Mouse (Mus musculus) kidney, postnatal 0 days (tissue): ENCODE measurements at regions not wholly inside any gene's neighbourhood (a gene's known extent, or its start where the extent isn't known, plus 50 kb on each side); places are given as distances from the start of the nearest gene placed in this dataset.

ENCODE experiments used
- ATAC-seq: fragments of 200-750 bp; cut with Nextera tagmentation; replicated peaks from 2 replicates; pipeline ENCODE4 v1.8.0; 2017; ENCODE audit warnings: low read depth, moderate number of reproducible peaks, moderate TSS enrichment, moderate library complexity; ENCODE audit not compliant: low FRiP score
- DNase-seq: peaks from one replicate; pipeline ENCODE4 v3.0.0-alpha.2; 2016; ENCODE audit warnings: low spot score
- H3K27ac ChIP-seq: fragments of 300-500 bp; sonication (generic); 2 replicates; pipeline ENCODE4 v1.5.1; 2014; ENCODE audit warnings: mild to moderate bottlenecking
- H3K27me3 ChIP-seq: fragments of 300-500 bp; sonication (generic); 2 replicates; pipeline ENCODE4 v1.6.1; 2014; ENCODE audit warnings: low read length, mixed read lengths; ENCODE audit not compliant: insufficient read depth
- H3K36me3 ChIP-seq: fragments of 300-500 bp; sonication (generic); 2 replicates; pipeline ENCODE4 v1.6.1; 2014; ENCODE audit warnings: low read length, mixed read lengths; ENCODE audit not compliant: insufficient read depth
- H3K4me1 ChIP-seq: fragments of 300-500 bp; sonication (generic); replicated peaks from 2 replicates; pipeline ENCODE4 v1.6.1; 2014; ENCODE audit warnings: antibody characterized with exemption, low read length, mixed read lengths; ENCODE audit not compliant: insufficient read depth
- H3K4me2 ChIP-seq: fragments of 300-500 bp; sonication (generic); 2 replicates; pipeline ENCODE4 v1.6.1; 2014; ENCODE audit warnings: mild to moderate bottlenecking, low read length, moderate library complexity, mixed read lengths
- H3K4me3 ChIP-seq: fragments of 300-500 bp; sonication (generic); replicated peaks from 2 replicates; pipeline ENCODE4 v1.5.1; 2014; ENCODE audit warnings: low read depth, low read length
- H3K9ac ChIP-seq: fragments of 300-500 bp; sonication (generic); 2 replicates; pipeline ENCODE4 v1.6.1; 2014; ENCODE audit warnings: low read depth, low read length
- H3K9me3 ChIP-seq: fragments of 300-500 bp; sonication (generic); replicated peaks from 2 replicates; pipeline ENCODE4 v1.6.1; 2016; ENCODE audit warnings: low read length, inconsistent platforms, mixed read lengths
- CTCF ChIP-seq: IDR thresholded peaks from 2 replicates; pipeline ENCODE4 v1.5.1; 2016; ENCODE audit warnings: antibody characterized with exemption, low read depth, mild to moderate bottlenecking, moderate library complexity
- WGBS: fragments of 180-500 bp; shearing (Covaris S2); extraction: QIAGEN DNeasy Blood & Tissue Kit; methylation state at CpG from one replicate; pipeline ENCODE4 v1.1.7; 2014; 5-methylcytosine and 5-hydroxymethylcytosine counted together

DNA sequence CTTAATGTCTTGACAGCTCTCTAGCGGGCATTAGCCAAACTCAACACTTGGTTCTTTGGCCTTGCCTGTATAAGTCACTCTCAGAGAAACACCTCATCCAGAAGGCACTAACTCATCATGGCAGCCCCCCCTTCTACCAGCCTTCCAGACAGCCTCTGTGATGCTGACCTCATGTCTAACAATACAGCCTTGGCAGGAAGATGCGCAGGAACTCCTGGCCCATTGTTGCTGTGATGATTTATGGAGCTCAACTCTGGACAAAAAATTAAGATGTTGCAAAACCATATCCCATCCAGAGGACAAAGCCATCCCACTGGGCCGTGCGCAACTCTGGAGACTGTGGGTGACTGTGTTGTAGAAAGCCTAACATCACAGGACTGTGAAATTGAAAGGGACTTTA, 70.9 kb upstream of the Zfp703 start:
- Histone ChIP-seq H3K27me3 (no peaks in the 10 kb centered on the region), H3K4me2 (no peak overlapping the region), H3K36me3 (no peaks in the 10 kb centered on the region), H3K9me3 (no peaks in the 10 kb centered on the region), H3K27ac (no peak overlapping the region), H3K4me3 (no peak overlapping the region), H3K9ac (no peak overlapping the region), H3K4me1 (no peaks in the 10 kb centered on the region)
- ATAC-seq, result no peak
- 72% methylated on average over 4 of the region's 4 CpGs for WGBS
- DNase-seq, result peak; percentile 44
- no peak for TF ChIP-seq CTCF

DNA sequence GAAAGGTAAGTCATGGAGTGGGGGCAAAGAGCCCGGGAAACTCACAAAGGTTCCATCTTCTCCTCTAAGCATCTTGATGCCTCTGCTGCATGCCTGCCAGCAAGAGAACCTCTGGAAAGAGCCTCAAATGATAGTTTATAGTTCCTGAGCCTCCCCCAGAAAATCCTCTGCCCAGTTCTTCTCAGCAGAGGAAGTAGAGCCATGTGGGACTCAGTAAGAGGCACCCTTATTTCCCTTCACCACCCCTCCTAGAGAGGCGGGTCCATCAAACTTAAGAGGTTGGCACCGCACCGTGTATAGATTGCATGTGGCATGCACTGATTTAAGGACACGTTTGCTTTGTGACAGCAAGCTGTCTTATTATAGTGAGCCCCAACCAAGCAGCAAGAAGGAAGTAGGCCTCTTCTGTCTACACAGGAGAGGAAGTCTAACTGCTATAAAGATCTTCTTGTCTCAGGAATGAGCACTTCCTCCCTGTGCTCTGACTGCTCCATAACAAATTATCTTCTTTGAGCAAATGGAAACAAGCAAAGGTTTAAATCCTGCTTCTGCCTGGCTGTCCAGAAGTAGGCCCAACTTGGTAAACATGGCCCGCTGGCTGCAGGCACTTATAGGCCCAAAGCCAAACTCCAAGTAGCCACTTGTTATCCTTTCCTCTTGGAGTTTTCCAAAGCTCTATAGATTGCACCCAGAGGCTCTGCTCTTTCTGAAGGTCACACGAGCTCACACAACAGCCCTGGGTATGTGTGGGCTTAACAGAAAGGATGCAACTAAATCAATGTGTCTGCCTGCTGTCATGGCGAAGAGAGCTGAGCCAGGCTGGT, 69.6 kb upstream of the Zfp703 start:
- H3K27ac ChIP-seq, result no peak overlapping the region
- ATAC-seq, result no peak

GRCm38 (mm10) chr8:26910186-26910585, 66.9 kb upstream of the Zfp703 start:
- 55% methylated on average over 3 of the region's 3 CpGs for WGBS
- no peak overlapping the region for H3K9ac ChIP-seq
- ATAC-seq (no peak), DNase-seq (no peak)
- H3K36me3 ChIP-seq, result no peaks in the 10 kb centered on the region
- no peak overlapping the region for H3K4me2 ChIP-seq
- H3K4me1 ChIP-seq, result no peaks in the 10 kb centered on the region
- H3K9me3 ChIP-seq, result no peaks in the 10 kb centered on the region
- H3K27ac ChIP-seq, result no peak overlapping the region
- no peaks in the 10 kb centered on the region for H3K27me3 ChIP-seq
- TF ChIP-seq CTCF, result no peak
- no peak overlapping the region for H3K4me3 ChIP-seq

More for the DNA sequence above, 69.6 kb upstream of the Zfp703 start:
- WGBS, result 67% methylated on average over 8 of the region's 8 CpGs
- Histone ChIP-seq H3K4me2 (no peak overlapping the region), H3K9ac (no peak overlapping the region), H3K4me1 (no peaks in the 10 kb centered on the region), H3K36me3 (no peaks in the 10 kb centered on the region), H3K4me3 (no peak overlapping the region), H3K9me3 (no peaks in the 10 kb centered on the region), H3K27me3 (no peaks in the 10 kb centered on the region)
- TF ChIP-seq CTCF, result no peak
- peak; percentile 31 for DNase-seq

DNA sequence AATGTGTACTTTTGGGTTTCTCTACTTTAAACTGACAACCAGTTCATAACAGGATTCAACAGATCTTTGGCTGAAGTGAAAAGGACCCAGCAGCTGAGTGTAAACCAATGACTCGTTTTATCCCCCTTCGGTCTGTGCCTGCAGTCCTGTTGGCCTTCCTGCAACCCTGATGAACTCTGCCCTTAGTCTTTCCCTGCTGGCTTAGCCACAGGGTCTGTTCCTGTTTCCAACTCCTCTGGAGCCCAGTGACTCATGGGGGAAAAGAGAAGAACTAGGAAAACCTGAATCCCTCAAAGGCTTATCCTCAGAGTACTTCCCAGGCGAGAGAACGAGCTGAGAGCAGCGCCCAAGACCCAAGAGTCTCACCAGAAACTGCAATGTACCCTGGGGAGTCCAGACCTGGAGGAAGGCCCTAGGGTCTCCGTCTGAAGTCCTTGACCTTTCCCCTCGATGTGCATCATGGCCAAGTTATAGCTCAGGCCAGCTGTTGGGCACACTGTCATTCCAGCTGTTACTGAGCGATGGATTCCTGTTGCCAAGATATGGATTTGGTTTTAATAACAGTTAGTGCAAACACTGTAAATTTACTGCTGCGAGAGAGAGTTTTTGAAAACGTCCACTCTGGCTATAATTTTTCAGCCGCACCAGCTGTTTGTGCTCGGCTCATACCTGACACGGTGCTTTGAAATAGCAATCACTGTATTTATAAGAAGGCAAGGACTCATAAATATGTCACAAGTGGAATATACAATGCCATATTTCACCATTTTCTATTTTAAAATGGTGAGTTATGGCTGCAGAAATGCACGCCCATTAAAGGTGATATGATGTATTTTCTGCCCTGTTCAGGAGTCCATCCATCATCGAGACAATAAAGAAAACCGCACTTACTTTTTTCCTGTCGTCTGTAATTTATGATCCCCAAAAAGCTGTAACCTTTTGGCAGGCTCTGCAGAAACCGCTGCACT, 63.3 kb upstream of the Zfp703 start:
- Histone ChIP-seq H3K27ac (no peak overlapping the region), H3K4me3 (no peak overlapping the region), H3K27me3 (no peaks in the 10 kb centered on the region; the same call in 1 of the 2 replicates), H3K4me2 (no peak overlapping the region), H3K9ac (no peak overlapping the region), H3K4me1 (no peaks in the 10 kb centered on the region), H3K9me3 (no peaks in the 10 kb centered on the region), H3K36me3 (no peaks in the 10 kb centered on the region)
- WGBS, result 33% methylated on average over 18 of the region's 18 CpGs
- DNase-seq, result peak; percentile 63
- no peak for ATAC-seq
- TF ChIP-seq CTCF, result no peak

GRCm38 (mm10) chr8:26915731-26916130, 61.4 kb upstream of the Zfp703 start:
- H3K4me1 ChIP-seq, result no peaks in the 10 kb centered on the region
- DNase-seq (no peak), ATAC-seq (no peak)
- no peaks in the 10 kb centered on the region for H3K9me3 ChIP-seq
- no peak overlapping the region for H3K4me3 ChIP-seq
- H3K27me3 ChIP-seq, result no peaks in the 10 kb centered on the region; the same call in 1 of the 2 replicates
- H3K4me2 ChIP-seq, result no peak overlapping the region
- WGBS, result 87% methylated on average over 8 of the region's 8 CpGs
- H3K9ac ChIP-seq, result no peak overlapping the region
- no peak for TF ChIP-seq CTCF
- H3K36me3 ChIP-seq, result no peaks in the 10 kb centered on the region
- no peak overlapping the region for H3K27ac ChIP-seq

DNA sequence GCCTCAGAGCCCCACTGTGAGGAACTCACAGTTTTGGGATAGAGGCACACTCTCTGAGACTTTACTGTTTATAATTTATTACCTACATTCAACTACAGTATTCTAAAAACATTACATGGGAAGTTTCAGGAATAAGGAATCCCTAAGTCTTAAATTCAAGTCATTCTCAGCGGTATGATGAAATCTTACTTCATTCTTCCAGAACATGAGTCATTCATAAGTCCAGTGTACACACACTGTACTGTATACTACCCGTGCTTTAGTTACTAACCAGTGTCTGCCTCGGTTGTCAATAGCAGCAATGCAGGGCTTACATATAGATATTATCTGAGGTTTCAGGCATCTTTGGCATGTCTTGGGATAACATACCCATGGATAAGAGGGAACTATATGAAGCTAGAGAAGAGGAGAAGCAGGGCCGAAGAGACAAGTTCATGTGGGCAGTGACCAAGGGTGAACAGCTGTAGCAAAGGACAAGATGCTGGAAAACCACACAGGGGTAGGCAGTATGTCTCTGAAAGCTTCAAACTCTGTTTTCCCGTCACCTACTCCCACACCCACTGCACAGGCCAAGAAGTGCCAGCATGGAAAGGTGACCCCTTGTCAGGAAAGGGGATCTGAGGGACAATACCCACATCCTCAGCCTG, 55.5 kb upstream of the Zfp703 start:
- H3K4me2 ChIP-seq, result no peak overlapping the region
- no peak for TF ChIP-seq CTCF
- no peaks in the 10 kb centered on the region for H3K9me3 ChIP-seq
- ATAC-seq, result no peak
- no peak overlapping the region for H3K27ac ChIP-seq
- no peaks in the 10 kb centered on the region for H3K4me1 ChIP-seq
- no peak overlapping the region for H3K4me3 ChIP-seq
- H3K9ac ChIP-seq, result no peak overlapping the region
- H3K36me3 ChIP-seq, result no peaks in the 10 kb centered on the region
- no peak for DNase-seq
- WGBS, result 85% methylated on average over 5 of the region's 5 CpGs
- no peaks in the 10 kb centered on the region; the same call in 1 of the 2 replicates for H3K27me3 ChIP-seq
